Comparison of ENCODE assay signal across 17 mouse cellular contexts in the genomic region with DNA sequence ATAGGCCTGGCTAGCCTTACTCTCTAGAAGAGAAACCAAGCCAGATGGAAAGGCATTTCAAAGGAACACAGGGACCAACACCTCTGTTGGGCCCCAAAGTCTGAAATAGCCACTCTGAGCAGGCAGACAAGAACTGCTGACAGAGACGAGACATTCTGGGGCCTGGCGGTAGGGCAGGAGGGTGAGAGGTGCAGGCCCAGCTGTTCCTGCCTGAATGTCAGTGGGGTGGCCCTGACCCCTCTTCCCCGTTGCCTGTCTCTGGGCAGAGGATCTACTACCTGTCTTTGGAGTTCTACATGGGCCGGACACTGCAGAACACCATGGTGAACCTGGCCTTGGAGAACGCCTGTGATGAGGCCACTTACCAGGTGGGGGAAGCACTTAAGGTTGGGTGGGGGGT. TPM values are rescaled to one million over a fixed set of nuclear protein-coding genes. Genes with fewer than 3 reads are reported as not detected.
DNase-seq lines count a peak whose midpoint lies in the region; ATAC-seq and TF ChIP-seq lines count a peak whose summit lies in the region.
"Had no signal": no experiment of that assay in that cellular context is flagged by ENCODE, and none has a peak within 500 bp of the region (broad histone marks: within the 10 kb centered on the region; RNA-seq: fewer than 3 reads in every experiment).

No protein-coding gene starts in this region.

- peak overlapping the region; percentile 49 for H3K4me3 ChIP-seq in heart, embryonic 12.5 days
- peak overlapping the region; percentile 38 for H3K4me3 ChIP-seq in kidney, adult 2 months (ENCODE audit: insufficient read depth, low read depth, low read length)
- H3K4me3 ChIP-seq in lung, postnatal 0 days (ENCODE audit: low read depth, low read length): no peak overlapping the region
- H3K4me3 ChIP-seq: embryonic facial prominence, embryonic 13.5 days; forebrain, embryonic 10.5 days had no signal

- no peak for DNase-seq in heart, postnatal 10 days
- no peak for DNase-seq in kidney, adult 2 months
- no peak for DNase-seq in kidney, postnatal 36 days
- DNase-seq in lung, postnatal 0 days (ENCODE audit: low spot score): no peak
- DNase-seq in lung, postnatal 14 days: no peak
- DNase-seq in urinary bladder, adult 2 months (ENCODE audit: low spot score): no peak
- DNase-seq: cerebellum, adult 9-10 months; right cerebral cortex, adult 18-20 months; thymus, adult 2 months had no signal

- peaks cover 44% of the 10 kb centered on the region for H3K36me3 ChIP-seq in heart, embryonic 12.5 days
- H3K36me3 ChIP-seq in kidney, adult 2 months (ENCODE audit: control insufficient read depth, insufficient read depth, low read length): no peaks in the 10 kb centered on the region
- H3K36me3 ChIP-seq in lung, postnatal 0 days (ENCODE audit: insufficient read depth, low read length): no peaks in the 10 kb centered on the region
- H3K36me3 ChIP-seq: lung, embryonic 15.5 days had no signal

- peak overlapping the region; percentile 76 for H3K9ac ChIP-seq in heart, embryonic 12.5 days
- 0 out of 2 replicates have a peak overlapping the region, but pooled peaks have one; percentile 26 for H3K9ac ChIP-seq in lung, postnatal 0 days (replicated peaks; ENCODE audit: low read depth)
- H3K9ac ChIP-seq: embryonic facial prominence, embryonic 13.5 days; lung, embryonic 15.5 days had no signal

- TF ChIP-seq EP300 in lung, postnatal 0 days (IDR thresholded peaks at IDR 0.05): no peak

- H3K4me1 ChIP-seq in heart, embryonic 12.5 days (replicated peaks): peaks cover 58% of the 10 kb centered on the region
- 0 out of 2 replicates have a peak, but pooled peaks cover 3% of the 10 kb centered on the region for H3K4me1 ChIP-seq in kidney, adult 2 months (ENCODE audit: control insufficient read depth, insufficient read depth, low read length)
- peaks cover 20% of the 10 kb centered on the region; the same call in 1 of the 2 replicates for H3K4me1 ChIP-seq in lung, postnatal 0 days (ENCODE audit: insufficient read depth, low read depth, low read length)

- no peaks in the 10 kb centered on the region for H3K27me3 ChIP-seq in heart, embryonic 12.5 days (replicated peaks)
- H3K27me3 ChIP-seq in kidney, adult 2 months (replicated peaks; ENCODE audit: control insufficient read depth, insufficient read depth, low read length): no peaks in the 10 kb centered on the region
- H3K27me3 ChIP-seq in lung, postnatal 0 days (replicated peaks; ENCODE audit: insufficient read depth, low read length): no peaks in the 10 kb centered on the region
- H3K27me3 ChIP-seq: lung, embryonic 15.5 days; Patski had no signal

- TF ChIP-seq CTCF in kidney, adult 2 months (conservative IDR thresholded peaks at IDR 0.05; ENCODE audit: insufficient read depth, insufficient read length, low read depth, low read length): no peak
- no peak for TF ChIP-seq CTCF in lung, postnatal 0 days (IDR thresholded peaks at IDR 0.05)

- ATAC-seq in heart, embryonic 12.5 days (ENCODE audit: insufficient number of reproducible peaks, low FRiP score): no peak
- ATAC-seq in lung, postnatal 0 days: no peak
- ATAC-seq: midbrain, embryonic 16.5 days; Patski had no signal

- no peaks in the 10 kb centered on the region for H3K9me3 ChIP-seq in heart, embryonic 12.5 days (replicated peaks)
- no peaks in the 10 kb centered on the region for H3K9me3 ChIP-seq in lung, postnatal 0 days (ENCODE audit: low read length)
- H3K9me3 ChIP-seq: embryonic facial prominence, embryonic 13.5 days; forebrain, embryonic 10.5 days; lung, embryonic 15.5 days; megakaryocyte, embryonic 14.5 days had no signal

- WGBS in heart, embryonic 12.5 days: 51% methylated on average over 5 of the region's 5 CpGs
- WGBS in kidney, adult 2 months: 76% methylated on average over 5 of the region's 5 CpGs
- WGBS in lung, postnatal 0 days: 72% methylated on average over 5 of the region's 5 CpGs

- H3K4me2 ChIP-seq in heart, embryonic 12.5 days: peak overlapping the region; percentile 79
- peak overlapping the region; percentile 36 for H3K4me2 ChIP-seq in lung, postnatal 0 days (replicated peaks; ENCODE audit: low read depth, low read length)
- H3K4me2 ChIP-seq: embryonic facial prominence, embryonic 13.5 days; liver, embryonic 11.5 days had no signal

- intact Hi-C loops in heart, postnatal 10 days (cut with DNase I): no loop called here

- no peak for TF ChIP-seq POLR2A in kidney, adult 2 months (IDR thresholded peaks at IDR 0.05; ENCODE audit: low read depth, low read length)

- H3K27ac ChIP-seq in heart, embryonic 12.5 days (ENCODE audit: poor library complexity, severe bottlenecking): peak overlapping the region; percentile 92
- H3K27ac ChIP-seq in kidney, adult 2 months (ENCODE audit: insufficient read depth, low read depth, low read length): no peak overlapping the region
- no peak overlapping the region for H3K27ac ChIP-seq in lung, postnatal 0 days (ENCODE audit: low read length)
- H3K27ac ChIP-seq: embryonic facial prominence, embryonic 13.5 days; forebrain, embryonic 10.5 days; lung, embryonic 15.5 days had no signal

RNA-seq across cellular contexts. Expression of a gene that starts 1.2 kb away (rescaled TPM):
- 224 and 234 TPM in 2 replicates for polyA plus RNA-seq in heart, embryonic 12.5 days (2016; fragmentation: Nextera tagmentation; extraction: Ambion mirVana)
- 100 to 1,000 TPM; 622 to 693 TPM for total RNA-seq in heart, postnatal 10 days (2021)
- 15.0 and 47.1 TPM in 2 replicates for polyA plus RNA-seq in kidney, adult 2 months (2012; rRNA removed)
- polyA plus RNA-seq in lung, postnatal 0 days (2015; fragmentation: Nextera tagmentation; extraction: Ambion mirVana): 20.5 and 32.1 TPM in 2 replicates
- 34.8 and 47.2 TPM in 2 replicates for polyA plus RNA-seq in urinary bladder, adult 2 months (2012; rRNA removed)

RNA-seq across cellular contexts. Expression of a gene that starts 13.7 kb away (rescaled TPM):
- polyA plus RNA-seq in heart, embryonic 12.5 days (2016; fragmentation: Nextera tagmentation; extraction: Ambion mirVana): 43.8 and 45.8 TPM in 2 replicates
- total RNA-seq in heart, postnatal 10 days (2021): 10 to 100 TPM; 50.7 to 60.2 TPM
- 76.8 and 90.0 TPM in 2 replicates for polyA plus RNA-seq in kidney, adult 2 months (2012; rRNA removed)
- polyA plus RNA-seq in lung, postnatal 0 days (2015; fragmentation: Nextera tagmentation; extraction: Ambion mirVana): 99.2 and 128 TPM in 2 replicates
- polyA plus RNA-seq in urinary bladder, adult 2 months (2012; rRNA removed): 106 and 109 TPM in 2 replicates

RNA-seq across cellular contexts. Expression of a gene that starts 21.9 kb away (rescaled TPM):
- polyA plus RNA-seq in heart, embryonic 12.5 days (2016; fragmentation: Nextera tagmentation; extraction: Ambion mirVana): 127 and 130 TPM in 2 replicates
- total RNA-seq in heart, postnatal 10 days (2021): 100 to 1,000 TPM; 118 to 143 TPM
- 71.3 and 76.3 TPM in 2 replicates for polyA plus RNA-seq in kidney, adult 2 months (2012; rRNA removed)
- polyA plus RNA-seq in lung, postnatal 0 days (2015; fragmentation: Nextera tagmentation; extraction: Ambion mirVana): 48.1 and 49.5 TPM in 2 replicates
- 89.7 and 158 TPM in 2 replicates for polyA plus RNA-seq in urinary bladder, adult 2 months (2012; rRNA removed)

RNA-seq across cellular contexts. Expression of a gene that starts 33.1 kb away (rescaled TPM):
- polyA plus RNA-seq in heart, embryonic 12.5 days (2016; fragmentation: Nextera tagmentation; extraction: Ambion mirVana): 0.26 and 0.52 TPM in 2 replicates
- 1 to 10 TPM; 4.4 to 5.5 TPM for total RNA-seq in heart, postnatal 10 days (2021)
- polyA plus RNA-seq in kidney, adult 2 months (2012; rRNA removed): 5.9 and 6.4 TPM in 2 replicates
- 3.8 and 4.7 TPM in 2 replicates for polyA plus RNA-seq in lung, postnatal 0 days (2015; fragmentation: Nextera tagmentation; extraction: Ambion mirVana)
- polyA plus RNA-seq in urinary bladder, adult 2 months (2012; rRNA removed): 1.3 and 1.5 TPM in 2 replicates
- polyA plus RNA-seq: Patski had no signal

RNA-seq across cellular contexts. Expression of a gene that starts 44.5 kb away (rescaled TPM):
- 14.1 and 15.7 TPM in 2 replicates for polyA plus RNA-seq in heart, embryonic 12.5 days (2016; fragmentation: Nextera tagmentation; extraction: Ambion mirVana)
- 10 to 100 TPM; 52.3 to 52.4 TPM for total RNA-seq in heart, postnatal 10 days (2021)
- 92.3 and 145 TPM in 2 replicates for polyA plus RNA-seq in kidney, adult 2 months (2012; rRNA removed)
- polyA plus RNA-seq in lung, postnatal 0 days (2015; fragmentation: Nextera tagmentation; extraction: Ambion mirVana): 22.5 and 25.0 TPM in 2 replicates
- polyA plus RNA-seq in urinary bladder, adult 2 months (2012; rRNA removed): 63.7 and 88.3 TPM in 2 replicates
